Mouse (Mus musculus): ENCODE measurements at regions not wholly inside any gene's neighbourhood (a gene's known extent, or its start where the extent isn't known, plus 50 kb on each side); places are given as distances from the start of the nearest gene placed in this dataset.

DNA sequence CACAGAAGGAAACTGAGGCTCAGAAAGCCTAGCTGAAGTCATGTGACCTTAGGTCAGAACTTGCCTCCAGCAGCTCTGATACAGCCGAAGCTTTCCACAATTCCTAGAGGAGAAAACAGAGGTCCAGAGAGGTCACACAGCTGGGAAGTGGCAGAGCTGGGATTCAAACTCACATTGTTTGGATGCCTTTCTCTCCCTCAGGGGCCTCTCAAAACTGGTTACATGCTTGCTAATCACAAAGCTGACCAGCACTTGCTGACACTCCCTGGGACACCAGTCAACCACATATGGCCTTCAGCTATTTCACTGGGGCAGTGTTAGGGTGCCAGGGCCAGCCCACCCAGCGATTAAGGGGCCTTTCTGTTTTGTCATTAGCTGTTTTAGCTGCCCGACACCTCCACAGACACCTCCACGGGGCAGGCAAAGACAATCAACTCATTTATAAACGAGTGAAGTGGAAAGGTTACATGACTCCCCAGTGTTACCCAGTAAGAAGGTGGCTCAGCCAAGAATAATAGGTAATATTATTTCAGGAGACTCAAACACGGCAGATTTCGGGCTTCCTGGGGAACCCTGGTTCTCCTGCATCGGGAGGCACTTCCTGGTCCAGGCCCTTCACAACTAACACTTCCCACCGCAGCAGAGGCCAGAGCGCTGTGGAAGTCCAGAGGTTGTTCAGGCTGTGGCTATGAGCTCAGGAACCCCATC lies 71.4 kb downstream of the 2410131K14Rik start:
- DNase-seq (ENCODE audit: low spot score) = no peak

DNA sequence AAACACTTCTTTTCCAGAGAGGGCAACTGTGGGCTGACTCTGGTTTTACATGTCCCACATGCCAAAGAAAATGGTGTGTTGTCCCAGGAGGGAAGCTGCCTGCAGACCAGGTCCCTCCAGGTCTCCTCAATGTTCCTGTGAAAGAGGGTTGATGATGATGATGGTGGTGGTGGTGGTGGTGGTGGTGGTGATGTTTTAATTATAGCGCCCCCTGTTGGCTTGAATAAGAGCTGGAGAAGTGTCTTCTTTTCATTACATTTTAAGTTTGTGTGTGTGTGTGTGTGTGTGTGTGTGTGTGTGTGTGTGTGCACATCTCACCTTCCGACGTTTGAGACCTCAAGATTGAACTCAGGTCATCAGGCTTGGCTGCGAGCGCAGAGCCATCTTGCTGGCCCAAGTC lies 73.0 kb downstream of the 2410131K14Rik start:
- DNase-seq (ENCODE audit: low spot score) = no peak

DNA sequence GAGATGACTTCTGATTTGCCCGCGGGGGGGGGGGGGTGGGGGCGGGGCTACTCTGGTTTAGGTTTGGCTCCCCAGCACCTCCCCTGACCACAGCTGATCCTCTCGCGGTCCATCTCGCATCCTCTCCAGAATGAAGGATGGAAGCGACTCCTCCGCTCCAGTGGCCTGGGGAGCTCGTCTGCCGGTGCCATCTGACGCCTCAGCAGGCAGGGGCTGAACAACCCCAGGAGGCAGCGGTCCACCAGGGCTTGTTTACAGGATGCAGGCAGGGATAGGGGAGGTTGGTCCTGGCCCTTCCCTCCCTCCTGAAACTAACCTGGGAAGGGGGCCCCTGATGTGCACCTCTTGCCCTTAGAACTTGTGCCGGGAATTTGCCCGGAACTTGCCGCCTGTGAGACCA lies 73.9 kb downstream of the 2410131K14Rik start:
- no peak for DNase-seq (ENCODE audit: low spot score)

DNA sequence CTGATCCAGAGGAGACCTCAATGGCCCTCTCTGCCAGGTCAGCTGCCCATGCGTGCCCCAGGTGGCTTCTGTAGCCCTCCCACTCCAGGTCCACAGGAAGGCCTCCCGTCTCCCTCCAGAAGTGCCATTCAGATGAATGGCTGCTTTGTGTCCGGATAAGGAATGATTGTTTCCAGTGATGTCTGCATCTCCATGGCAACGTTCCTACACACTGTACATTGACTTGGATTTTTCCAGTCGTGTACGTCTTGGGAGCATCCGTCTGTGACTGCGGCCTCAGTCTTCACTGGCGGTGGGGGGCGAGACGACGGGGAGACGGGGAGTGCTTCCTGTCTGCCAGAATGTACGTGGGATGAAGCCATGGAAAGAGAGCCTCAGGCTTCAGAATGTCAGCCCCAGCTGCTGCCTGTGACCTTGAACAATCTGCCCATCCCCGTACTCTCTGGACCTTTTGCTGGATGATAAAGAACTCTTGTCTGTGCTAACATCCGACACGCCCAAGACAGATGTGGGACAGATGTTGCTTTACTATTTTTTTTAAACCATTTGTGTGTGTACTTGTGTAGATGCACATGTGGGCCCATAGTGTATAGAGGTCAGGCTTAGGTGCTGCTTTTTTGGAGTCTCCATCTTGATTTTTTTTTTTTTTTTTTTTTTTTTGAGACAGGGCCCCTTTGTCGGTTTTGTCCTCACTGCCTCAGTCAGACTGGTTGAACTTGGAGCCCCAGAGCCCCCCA lies 76.9 kb downstream of the 2410131K14Rik start:
- no peak for DNase-seq (ENCODE audit: low spot score)

DNA sequence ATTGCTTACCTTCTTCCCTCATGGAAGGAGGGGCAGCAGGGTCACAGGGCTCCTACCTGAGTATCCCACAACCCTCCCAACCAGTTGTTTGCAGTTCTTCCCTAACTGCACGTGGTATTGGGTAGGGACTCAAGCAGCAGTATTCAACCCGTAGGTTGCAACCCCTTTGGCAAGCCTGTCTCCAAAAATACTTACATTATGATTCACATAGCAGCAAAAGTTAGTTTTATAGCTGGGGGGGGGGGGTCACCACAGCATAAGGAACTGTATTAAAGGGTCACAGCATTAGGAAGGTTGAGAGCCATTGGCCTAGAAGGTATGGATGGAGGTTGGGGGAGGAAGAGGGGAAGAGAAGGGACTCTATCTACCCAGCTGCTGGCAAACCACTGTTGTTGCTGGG lies 78.1 kb downstream of the 2410131K14Rik start:
- no peak for DNase-seq (ENCODE audit: low spot score)

DNA sequence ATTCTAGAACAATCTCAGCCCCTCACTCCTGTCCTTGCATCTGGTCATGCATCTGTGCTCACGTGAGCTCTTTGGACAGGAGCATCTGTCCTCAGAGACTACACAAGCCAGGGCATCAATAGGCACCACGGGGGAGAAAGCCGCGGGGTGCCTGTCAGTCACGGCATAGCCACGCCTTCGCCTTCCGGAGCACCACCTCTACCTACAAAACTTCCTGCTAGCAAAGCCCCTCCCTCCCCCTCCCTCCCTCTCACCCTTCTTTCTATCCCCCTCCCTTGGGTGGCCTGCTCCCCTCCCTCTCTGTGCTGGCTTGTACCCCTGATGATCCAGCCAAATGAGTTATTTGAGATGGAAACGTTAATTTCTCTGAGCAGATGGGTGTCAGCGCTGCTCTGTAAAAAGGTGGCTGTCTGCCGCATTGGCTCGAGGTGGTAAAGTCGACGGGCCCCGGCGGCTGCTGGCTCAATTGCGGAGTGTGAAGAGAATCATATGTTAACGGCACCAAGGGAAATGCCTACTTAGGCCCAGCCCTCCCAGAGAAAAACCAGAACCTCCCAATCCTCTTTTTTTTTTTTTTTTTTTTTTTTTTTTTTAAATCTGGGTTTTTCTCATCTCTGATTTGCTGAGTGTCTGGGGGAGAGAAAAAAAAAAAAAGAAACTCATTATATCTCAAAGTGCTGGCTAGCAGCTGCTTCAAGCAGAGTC lies 82.0 kb downstream of the 2410131K14Rik start:
- DNase-seq (ENCODE audit: low spot score) = no peak

DNA sequence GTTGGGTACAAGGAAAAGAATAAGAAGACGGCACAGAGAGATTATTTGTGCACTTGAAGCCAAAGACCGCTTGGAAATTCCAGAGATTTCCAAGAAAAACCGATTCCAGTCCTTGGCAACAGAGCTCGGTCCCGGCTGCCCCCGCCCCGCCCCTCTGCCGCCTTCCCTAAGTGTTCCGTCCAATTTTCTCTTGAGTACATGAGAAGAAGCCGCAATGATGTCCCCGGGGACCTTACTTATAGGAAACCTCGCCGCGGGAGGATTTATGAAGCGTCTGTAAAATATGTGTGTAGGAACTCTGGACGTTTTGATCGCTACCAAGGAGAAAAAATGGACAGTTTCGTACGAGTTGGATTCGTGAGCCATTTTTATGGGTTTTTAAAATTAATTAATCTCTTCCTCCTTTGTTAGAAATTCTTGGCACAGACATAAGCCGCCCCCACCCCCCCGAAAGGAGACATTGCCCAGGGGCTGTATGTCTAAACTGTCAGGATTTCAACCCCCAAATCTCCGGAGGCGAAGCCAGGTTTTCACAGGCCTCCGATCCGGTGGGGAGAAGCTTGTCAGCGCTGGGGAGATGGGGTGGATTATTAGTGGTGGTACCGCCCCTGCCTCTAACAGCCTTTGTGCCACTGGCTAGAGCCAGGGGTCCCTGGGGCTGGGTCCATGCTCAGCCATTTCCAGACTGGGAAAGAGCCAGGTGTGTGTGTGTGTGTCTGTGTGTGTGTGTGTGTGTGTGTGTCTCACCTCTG lies 83.1 kb downstream of the 2410131K14Rik start:
- DNase-seq (ENCODE audit: low spot score) = peak; percentile 40

DNA sequence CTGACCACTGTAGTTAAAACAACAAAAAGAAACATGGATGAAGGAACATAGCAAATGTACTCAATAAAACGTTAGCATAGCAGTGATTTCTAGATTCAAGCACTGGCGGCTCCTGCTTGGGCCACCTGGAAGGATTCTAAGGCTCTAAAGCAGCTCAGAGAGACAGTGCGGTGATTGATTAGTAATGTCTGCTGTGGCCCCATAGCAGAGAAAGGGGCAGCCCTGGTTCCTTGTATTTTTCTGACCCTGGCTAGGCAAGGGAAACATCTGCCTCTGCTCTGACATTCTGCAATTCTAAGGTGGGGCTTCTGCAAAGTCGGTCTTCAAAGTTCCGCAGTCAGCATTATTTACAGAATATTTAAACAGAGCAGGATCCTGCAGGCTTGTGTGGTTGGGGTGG lies 84.1 kb downstream of the 2410131K14Rik start:
- DNase-seq (ENCODE audit: low spot score) = no peak

DNA sequence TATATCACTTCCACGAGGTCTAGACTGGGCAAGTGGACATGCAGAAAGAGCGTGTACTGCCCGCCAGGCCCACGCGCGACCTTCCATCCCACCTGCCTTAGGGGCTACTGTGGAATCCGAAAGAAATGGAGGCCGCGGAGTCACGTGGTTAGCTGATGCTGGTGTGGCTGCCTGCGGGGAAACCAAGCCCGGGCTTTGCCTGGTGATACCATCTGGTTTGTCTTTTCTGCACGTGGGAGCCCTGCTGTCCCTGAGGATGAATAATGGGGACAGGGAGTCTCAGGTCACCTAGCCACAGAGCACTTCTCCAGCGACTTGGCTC lies 86.2 kb downstream of the 2410131K14Rik start:
- DNase-seq (ENCODE audit: low spot score) = no peak

DNA sequence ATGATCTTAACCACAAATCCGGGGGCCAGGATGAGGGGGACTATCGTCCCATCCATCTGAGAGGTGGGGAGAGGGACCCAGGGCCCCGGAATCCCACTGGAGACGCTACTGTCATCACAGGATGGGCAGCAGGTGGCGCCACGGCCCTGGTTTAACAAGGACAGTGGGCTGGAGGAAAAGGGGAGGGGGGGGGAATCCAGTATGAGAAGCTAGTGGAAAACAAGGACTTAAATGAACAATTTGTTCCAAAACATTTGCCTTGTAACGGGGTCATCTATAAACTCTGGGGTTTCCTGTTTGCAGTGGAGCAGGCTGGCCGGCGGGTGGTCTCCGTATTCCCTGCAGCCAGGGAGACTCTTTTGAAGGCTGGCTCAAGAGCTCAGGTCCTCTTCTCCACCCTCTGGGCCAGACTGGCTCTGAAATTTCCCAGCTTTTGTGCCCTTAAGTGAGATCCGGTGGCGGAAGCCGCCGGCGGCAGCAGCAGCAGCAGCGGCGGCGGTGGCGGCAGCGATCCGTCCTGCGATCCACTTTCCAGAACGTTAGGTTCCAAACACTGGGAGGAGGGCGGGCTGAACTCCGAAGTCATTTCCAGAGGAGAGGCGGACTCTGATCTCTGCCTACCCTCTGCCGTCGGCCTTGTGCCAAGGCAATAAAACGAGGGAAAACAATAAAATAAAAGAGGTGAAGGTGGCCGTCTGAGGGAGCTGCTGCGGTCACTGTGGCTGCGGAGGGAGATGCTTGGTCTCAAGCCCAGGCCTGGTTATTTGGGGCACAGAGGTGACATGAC lies 86.8 kb downstream of the 2410131K14Rik start:
- DNase-seq (ENCODE audit: low spot score) = peak; percentile 75

DNA sequence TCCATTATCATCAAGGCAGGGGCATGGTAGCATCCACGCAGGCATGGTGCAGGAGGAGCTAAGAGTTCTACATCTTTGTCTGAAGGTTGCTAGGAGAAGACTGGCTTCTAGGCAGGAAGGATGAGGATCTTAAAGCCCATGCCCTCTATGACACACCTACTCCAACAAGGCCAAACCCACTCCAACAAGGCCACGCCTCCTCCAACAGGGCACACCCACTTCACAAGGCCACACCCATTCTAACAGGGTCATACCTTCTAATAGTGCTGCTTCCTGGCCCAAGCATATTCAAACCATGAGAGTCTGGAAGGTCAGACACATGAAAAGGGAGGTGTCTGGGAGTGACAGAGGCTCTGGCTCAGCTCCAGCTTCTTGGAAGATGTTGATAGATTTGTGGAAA lies 89.0 kb downstream of the 2410131K14Rik start:
- DNase-seq (ENCODE audit: low spot score) = no peak

DNA sequence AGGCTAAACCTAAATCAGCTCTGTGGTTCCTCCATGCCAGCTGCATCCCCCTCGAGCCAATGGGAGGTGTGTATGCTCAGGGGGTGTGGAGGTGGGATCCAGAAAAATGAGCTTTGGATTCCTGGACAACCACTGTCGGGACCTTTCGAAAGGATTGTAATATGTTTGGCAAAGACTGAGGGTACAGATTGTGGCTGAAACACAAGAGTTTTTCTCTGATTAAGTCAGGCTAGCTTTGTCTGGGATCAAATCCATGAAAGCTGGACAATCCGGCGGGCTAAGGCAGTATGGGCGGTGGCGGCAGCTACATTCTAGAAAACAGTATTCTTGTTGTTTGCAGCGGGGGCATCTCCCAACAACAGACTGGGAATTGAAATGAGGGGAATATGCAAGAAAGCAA lies 93.2 kb downstream of the 2410131K14Rik start:
- DNase-seq (ENCODE audit: low spot score) = no peak

DNA sequence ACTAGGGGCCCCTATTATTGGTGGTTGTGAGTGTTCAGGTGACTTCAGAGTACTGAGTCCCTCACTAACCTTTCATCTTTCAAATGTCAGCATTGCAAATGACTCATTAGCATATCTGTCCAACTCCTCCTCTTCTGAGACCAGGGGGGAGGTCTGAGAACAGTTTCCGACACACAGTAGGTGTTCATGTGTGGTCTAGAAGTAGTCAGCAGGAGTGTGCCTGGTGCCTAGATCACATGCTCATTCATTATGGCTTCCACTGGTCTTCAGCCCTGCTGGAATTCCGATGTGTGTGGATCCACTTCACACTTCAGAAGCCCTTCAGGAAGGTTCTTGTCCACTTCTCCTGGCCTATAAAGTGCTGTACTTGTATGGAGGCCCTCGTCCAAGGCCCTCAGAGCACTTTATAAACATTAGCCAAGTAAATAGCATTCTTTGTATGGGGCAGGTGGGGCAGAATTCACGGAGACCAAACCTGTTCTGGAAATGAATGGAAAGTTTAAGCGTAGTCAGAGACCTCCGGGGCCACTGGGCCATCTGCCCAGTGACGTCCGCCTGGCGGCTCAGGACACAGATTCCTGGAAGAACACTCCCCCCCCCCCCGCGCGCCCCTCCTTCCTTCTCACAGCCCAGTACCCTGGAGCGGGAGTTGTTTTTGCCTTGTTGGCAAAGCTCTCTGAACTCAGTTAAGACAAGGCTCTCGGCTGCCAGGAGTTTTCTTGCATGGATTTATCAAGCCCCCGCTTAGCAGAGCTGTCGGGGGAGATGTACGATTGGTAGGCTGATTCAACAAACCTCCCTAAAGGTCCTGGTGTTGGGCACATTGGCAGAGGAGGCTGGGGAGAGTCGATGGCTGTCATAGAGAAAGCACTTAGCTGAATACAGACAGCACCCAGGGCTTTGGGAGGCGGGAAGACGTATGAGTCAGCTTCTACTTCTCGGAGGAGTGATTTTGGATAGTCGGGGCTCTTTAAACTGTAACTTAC lies 94.9 kb downstream of the 2410131K14Rik start:
- peak; percentile 61 for DNase-seq (ENCODE audit: low spot score)

DNA sequence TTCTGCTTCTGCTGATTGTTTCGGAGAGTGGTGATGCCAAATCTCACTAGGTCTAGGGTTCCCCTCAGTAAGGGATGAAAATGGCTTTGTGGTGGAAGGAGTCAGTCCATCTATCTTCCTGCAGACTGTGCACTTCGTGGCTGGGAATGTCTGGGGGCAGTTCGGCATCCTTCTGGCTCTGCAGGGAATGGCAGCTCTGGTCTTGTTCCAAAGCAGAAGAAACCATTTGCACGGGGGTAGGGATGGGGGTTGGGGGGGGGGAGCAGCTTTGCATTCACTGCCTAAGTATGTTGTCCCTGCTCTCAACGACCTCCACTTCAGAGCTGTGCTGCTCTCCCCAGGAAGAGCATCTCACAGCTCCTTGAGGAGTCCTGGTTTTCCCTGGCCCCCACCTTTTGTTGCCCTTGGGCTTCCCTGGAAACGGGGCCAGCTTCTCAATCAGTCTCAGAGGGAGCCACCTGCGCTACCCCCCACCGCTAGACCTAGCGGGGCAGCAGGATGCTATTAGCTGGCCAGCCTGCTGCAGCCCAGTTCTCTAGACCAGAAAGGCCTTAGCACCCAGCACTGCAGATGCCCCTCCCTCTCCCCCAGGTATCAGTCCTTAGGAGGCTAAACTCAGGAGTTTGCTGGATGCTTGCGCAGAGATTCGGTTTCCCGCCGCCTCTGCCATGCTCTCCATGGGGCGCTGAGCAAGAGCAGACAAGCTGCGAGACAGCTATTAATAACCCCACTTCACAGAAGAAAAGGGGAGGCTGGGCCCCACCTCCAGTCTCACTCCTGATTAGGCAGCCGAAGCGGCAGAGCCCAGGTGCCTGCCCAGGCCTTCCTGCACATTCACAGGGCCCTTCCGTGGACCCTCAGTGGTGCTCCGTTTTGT lies 98.7 kb downstream of the 2410131K14Rik start:
- DNase-seq (ENCODE audit: low spot score) = no peak

DNA sequence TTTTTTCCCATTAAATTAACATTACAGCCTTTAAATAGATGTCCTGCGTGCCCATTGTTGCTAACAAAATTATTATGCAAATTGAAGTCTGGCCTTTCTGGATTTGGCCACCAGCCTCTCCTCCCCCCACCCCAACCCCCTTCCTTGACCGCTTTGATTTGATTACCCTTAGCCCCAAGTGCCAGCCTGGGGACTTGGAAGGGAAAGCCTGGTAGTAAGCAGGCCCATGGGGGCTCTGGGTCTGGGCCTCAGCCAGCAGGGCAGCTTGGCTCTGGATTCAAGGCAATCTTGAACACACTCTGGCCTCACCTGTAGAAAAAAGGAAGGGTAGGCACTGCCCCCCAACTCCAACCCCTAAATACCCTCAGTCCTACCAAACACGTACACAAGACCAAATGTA lies 100.2 kb downstream of the 2410131K14Rik start:
- DNase-seq (ENCODE audit: low spot score) = no peak

DNA sequence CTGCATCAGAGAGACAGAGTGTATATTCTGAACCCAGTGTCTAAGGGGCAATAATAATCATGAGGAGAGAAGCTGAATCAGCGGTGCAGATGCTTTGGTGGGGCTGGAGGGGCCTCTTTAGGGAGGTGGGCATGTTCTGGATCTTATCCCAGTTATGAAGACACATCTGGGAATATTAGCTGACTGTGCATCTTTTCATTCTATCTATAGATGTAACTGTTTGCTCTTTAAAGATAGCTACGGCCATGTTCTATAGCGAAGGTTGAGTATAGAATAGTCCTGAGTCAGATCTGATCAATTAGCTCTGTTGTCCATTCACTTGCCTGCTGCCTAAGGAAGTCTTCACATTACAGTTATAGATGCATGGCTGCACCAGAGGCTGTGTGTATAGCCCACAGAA lies 104.0 kb downstream of the 2410131K14Rik start:
- DNase-seq (ENCODE audit: low spot score) = no peak

DNA sequence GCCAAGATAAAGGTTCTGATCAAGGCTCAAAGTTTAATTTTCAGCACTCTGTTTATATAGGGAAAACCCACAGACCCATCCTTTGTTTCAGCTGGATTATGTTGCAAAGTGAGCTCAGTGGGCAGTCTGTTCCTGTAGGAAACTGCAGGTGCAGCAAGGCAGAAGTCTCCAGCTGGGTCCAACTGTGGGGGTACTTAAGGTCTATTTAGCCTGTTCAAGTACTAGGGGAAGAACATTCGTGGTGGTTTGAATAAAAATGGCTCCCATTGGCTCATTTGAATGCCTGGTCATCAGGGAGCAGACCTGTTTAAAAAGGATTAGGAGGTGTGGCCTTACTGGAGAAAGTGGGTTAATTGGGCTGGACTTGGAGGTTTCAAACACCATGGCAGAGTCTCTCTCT lies 106.3 kb downstream of the 2410131K14Rik start:
- DNase-seq (ENCODE audit: low spot score) = no peak

DNA sequence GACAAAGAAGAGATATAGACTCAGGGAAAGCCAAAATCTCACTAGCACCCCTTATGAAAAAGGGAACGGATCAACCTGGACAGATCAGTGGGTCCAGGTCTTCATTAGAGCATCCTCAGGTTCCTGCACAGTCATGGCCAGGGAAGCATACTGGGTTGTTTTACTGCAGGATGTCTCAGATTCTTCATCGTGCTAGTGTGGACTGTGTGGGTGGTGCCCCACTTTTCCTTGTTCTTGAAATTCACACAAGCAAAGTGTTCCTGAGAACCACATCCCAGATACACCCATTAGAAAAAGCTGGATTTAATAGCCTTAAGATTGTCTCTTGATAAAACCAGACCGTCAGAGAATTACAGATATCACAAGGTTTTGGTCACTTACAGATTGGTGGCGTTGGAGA lies 107.1 kb downstream of the 2410131K14Rik start:
- DNase-seq (ENCODE audit: low spot score) = no peak

DNA sequence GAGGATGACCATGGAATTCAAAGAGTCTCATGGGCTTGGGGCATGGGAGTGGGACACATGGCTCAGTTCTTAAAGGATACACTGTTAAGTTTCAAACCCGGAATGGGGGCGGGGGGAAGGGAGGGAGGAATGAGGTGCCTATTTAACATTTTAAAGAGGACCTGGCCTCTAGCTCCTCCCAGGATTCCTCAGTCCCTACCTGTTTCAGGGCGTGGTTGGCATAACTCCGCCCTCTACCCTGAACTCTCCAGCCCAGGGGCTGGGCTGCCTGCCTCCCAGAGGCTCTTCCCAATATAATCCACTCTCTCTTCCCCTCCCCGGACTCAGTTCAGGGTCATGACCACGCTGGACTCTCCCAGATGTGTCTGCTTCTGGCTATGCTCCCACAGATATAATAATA lies 108.0 kb downstream of the 2410131K14Rik start:
- no peak for DNase-seq (ENCODE audit: low spot score)

DNA sequence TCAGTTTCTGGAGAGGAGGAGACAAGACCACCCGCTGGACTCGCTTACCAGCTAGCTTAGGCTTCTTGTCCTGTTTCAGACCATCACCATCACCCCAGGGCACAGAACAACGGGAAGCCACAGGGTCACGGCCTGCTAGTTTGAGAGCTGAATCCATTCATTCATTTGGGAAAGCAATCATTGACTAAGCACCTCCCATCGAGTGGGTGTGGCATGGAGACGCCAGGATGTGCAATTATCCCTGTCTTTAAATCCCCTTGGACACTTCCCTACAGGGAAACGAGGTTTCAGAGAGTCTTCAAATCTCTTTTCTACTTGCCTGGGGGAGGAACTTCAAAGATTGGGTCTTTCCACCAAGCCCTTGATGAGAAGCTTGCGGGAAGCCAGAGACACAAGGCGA lies 108.7 kb downstream of the 2410131K14Rik start:
- no peak for DNase-seq (ENCODE audit: low spot score)

Measured in ovary, adult 18-20 months (tissue).